Mouse (Mus musculus): ENCODE data around the gene Abcg8.
A peak's percentile ranks its signal among the peaks of the same experiment; 100 is the strongest.

Gene Abcg8

DNA sequence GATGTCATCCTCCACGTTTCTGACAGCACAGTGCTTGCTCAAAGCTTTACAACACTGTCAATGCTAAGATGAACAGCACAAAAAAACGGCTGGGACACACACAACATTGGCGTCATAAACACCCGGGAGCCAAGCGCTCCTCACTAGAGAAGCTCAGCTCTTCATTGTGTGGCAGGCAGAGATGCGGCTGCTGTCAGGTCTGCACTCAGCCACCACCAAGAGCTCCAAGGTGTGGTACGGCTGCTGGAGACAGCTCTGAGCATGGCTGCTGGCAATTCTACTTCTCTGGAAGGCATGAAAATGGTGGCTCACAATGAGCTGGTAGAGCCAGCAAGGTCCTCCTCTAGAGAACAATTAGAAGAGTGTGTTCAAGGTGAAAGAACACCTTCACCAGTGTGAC lies 32.7 kb downstream of the Abcg8 start:
- no peak for DNase-seq (ENCODE audit: extremely low spot score, low read depth, low spot score)

DNA sequence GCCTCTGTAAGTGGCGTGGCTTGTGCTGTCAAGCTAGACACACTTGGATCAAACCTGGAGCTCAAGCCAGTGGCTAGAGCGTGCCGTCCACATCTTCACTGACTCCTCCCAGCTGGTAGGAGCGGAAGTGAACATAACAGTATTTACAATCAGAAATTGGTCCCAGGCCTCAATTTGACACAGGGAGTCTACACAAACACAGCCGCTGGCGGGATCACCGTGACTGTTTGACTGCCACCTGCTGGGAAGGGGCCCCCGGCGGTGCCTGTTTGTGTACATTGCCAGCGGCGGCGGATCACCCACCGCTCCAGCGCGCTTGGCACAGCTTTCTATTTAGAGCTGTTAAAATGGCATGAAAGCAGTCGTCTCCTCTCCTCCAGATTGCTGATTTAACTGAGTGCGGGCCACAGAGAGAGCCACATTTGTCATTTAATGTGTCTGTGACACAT lies 33.3 kb downstream of the Abcg8 start:
- no peak for DNase-seq (ENCODE audit: extremely low spot score, low read depth, low spot score)

DNA sequence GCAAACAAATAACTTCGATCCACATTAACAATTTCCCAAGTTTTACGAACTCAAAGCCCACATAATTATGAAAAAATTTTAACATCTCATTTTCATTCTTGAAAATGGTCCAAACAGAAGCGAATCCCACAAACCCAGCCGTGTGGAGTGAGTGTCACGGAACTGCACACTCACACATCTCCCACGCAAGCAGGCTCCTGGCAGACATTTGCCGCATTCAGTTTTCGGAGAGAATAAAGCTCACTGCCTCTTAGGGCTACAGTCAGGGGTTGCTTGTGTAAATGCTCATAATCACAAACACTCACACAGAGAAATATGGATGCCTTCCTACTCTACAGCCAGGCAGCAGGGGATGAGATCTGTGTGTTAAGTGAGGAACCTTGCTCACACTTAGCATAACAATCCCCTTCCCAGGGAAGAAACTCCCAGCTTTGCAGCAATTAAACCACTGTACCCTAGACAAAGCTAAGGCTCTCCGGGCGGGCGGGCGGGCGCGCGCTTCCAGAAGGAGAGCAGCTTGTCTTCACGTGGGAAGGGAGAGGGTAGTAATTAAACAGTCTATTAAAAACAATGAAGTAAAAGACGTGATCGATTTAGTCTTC lies 37.6 kb downstream of the Abcg8 start:
- DNase-seq (ENCODE audit: extremely low spot score, low read depth, low spot score), result no peak

DNA sequence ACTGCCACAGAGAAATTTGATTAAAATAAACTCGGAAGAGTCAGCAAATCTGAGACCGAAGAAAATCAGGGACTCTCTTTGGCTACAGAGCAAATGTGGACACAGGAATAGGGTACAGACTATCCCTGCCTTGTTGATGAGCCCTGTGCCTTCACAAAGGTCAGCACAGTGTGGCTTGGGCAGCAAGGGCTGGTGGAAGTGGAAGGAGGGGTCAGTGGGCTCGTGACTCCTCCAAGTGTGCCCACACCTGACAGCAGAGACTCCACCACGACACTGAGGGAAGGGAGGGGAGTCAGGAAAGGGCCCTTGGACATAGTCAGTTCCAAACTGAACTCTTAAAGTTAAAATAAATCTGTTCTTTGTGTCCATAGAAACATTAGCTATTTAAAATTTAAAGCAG lies 38.8 kb downstream of the Abcg8 start:
- no peak for DNase-seq (ENCODE audit: extremely low spot score, low read depth, low spot score)

GRCm38 (mm10) chr17:84716252-84716872 lies 40.3 kb downstream of the Abcg8 start:
- DNase-seq (ENCODE audit: extremely low spot score, low read depth, low spot score), result no peak

GRCm38 (mm10) chr17:84717416-84717815 lies 41.3 kb downstream of the Abcg8 start:
- no peak for DNase-seq (ENCODE audit: extremely low spot score, low read depth, low spot score)

GRCm38 (mm10) chr17:84719105-84719504 lies 43.0 kb downstream of the Abcg8 start:
- no peak for DNase-seq (ENCODE audit: extremely low spot score, low read depth, low spot score)

DNA sequence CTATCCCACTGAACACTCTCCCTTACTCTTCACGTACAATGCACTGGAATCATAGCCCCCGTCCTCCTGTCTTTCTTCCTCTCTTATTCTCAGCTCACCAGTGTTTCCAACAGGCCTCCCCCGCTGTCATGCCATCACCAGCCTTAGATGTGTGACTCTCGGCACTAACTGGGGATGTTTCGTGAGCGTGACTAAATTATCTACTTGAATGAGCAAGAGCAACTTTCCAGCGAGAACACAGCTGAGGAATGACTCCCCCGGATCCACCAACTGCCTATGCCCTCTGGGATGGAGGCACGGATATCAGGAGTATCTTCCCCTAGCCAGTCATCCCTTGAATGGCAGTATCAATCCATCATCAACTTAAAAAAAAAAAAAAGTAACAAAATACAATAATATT lies 47.9 kb downstream of the Abcg8 start:
- DNase-seq (ENCODE audit: extremely low spot score, low read depth, low spot score), result no peak

DNA sequence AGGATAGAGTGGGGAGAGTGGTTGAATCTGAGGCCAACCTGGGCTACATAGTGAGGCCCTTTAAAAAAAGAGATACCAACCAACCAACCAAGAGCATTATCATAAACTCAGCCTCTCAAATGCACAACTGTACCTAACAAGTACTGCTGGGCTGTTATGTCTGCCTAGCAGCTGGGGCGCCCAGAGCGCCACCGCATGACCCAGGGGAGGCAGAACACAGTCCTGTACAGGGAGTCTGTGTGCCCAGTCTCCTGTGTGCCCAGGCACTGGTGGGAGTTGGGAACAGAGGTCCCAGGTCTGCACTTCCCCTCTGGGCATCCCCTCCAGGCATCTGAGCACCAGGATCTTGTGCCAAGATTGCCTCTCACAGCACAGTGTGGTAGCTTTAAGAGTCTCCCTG lies 49.1 kb downstream of the Abcg8 start:
- no peak for DNase-seq (ENCODE audit: extremely low spot score, low read depth, low spot score)

DNA sequence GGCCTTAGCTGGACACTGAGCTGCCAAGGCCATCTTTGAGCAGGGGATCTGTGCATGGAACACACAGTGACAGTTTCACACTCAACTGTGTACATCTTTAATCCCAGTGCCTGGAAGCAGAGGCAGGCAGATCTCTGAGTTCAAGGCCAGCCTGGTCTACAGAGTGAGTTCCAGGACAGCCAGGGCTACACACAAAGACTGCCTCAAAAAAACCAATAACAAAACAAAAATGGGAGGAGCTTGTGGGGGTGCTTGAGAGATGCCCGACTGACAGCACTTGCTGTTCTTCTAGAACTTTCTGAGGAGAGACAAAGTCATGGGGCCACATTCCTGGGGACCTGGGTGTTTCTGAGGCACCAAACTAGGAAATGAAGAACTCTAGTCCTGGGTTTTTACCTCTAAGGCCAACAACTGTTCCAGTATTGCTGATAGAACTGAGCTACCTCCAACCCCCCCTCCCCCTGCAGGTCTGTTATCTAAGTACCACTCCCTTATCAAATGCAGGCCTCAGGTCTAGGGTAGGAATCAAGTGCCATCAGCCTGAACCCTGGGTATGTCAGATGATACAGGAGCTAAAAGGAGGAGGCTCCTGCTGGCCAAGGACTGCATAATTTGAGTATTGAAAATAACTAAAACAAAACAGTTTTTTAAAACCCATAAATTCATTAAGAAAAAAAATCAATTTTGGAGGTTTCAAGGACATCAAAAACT lies 52.3 kb downstream of the Abcg8 start:
- DNase-seq (ENCODE audit: extremely low spot score, low read depth, low spot score), result no peak

DNA sequence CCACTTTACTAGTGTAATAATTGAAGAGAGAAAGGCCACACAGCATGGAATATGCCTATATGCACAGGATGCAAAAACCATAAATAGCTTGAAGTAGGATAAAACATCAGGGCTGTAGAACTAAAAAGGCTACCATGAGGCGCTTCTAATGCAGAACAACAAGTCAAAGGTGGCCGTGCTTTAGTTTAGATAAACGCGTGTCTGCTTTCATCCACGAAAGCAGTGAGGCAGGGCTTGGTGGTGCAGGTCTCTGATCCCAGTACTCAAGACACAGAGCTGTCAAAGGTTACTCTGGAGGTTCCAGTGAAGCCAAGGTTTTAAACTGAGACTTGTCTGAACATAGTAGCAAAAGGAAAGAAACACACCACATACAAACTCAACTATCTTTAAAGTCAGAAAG lies 53.0 kb downstream of the Abcg8 start:
- no peak for DNase-seq (ENCODE audit: extremely low spot score, low read depth, low spot score)

DNA sequence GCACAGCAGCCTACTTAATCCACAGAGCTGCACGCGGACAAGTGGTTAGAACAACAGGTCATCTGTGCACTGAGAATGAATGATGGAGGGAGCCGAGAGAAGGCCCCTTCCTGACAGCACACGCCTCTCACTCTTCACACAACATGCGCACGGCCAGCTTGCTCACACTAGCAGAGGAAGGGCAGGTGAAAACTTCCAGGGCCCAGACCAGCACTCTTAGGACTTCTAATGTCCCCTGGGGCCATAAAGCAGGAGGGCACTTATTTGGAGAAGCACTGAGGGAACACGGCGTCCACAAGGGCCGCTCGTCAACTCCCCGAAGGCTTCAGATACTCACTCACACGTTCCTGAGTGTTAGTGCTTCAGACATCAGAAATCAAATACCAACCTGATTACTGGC lies 55.3 kb downstream of the Abcg8 start:
- DNase-seq (ENCODE audit: extremely low spot score, low read depth, low spot score), result no peak

GRCm38 (mm10) chr17:84732612-84733011 lies 56.5 kb downstream of the Abcg8 start:
- no peak for DNase-seq (ENCODE audit: extremely low spot score, low read depth, low spot score)

- peak; percentile 22 for DNase-seq (ENCODE audit: extremely low spot score, low read depth, low spot score)
These were observed 60.6 kb downstream of the Abcg8 start for GRCm38 (mm10) chr17:84736719-84737118.

DNA sequence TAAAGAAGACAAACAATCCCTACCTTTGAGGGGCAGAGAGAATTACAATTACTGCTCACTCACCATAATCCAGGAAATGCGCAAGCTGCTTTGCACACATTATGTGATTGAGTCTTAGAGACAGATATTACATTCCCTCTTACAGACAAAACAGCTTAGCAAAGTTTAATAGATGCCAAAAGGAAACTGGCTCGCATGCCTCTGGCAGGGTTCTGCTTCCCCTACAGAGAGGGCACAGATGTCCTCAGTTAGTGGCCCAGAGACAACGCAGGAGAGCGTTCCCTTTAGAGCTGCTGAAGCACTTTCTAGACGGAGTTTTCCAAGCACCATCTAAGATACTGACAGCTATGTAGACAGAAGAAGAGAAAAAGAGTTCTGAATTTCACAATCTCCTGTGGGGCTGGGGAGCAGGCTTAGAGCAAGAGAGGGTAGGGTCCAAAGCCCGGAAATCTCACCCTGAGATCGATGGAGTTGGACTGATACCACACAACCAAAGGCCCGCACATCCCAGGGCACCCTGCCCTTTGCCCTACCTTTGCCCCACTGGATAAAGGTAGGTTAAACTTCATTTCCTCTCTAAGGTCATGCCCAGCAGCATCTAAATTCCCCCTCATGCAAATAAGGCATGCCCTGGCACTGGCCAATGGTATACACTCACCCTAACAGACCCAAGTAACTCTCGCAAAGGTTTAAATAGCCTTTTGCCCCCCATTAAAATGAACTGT lies 62.1 kb downstream of the Abcg8 start:
- no peak for DNase-seq (ENCODE audit: extremely low spot score, low read depth, low spot score)

DNA sequence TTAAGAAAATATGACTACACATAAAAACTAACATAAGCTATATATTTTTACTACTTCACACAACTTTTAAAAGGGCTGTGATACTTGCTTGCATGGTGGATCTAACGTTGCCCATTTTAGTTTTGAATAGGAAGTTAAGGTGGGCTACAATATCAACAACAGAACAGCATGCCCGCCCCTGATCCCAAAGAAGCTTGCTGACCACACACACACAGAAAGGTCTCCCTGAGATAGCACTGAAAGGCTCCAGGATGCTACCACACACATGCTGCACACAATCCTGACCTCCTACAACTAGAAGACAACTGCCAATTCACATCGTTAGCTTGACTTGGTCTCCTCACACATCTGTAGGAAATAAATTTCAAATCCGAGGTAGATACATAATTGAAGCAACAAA lies 68.2 kb downstream of the Abcg8 start:
- no peak for DNase-seq (ENCODE audit: extremely low spot score, low read depth, low spot score)

GRCm38 (mm10) chr17:84745001-84745400 lies 68.9 kb downstream of the Abcg8 start:
- DNase-seq (ENCODE audit: extremely low spot score, low read depth, low spot score), result no peak

DNA sequence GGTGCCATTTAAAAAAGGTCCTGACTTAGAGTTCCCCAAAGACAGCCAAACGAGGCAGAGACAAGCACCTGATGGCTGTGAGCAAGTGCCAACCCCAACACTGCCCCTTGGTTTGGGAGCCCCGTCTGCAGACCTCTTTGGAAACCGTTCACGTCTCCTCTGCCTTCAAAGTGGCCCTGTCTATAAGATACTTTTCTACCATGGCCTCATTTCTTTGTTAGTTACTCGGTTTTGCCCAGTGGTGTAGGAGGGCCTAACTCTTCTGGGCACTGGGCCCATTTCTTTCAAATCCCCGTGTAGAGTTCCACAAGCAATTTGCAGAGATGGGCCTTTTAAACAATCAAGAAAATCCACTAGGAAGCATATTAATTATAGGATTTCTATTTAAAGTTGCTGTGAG lies 71.1 kb downstream of the Abcg8 start:
- no peak for DNase-seq (ENCODE audit: extremely low spot score, low read depth, low spot score)

DNA sequence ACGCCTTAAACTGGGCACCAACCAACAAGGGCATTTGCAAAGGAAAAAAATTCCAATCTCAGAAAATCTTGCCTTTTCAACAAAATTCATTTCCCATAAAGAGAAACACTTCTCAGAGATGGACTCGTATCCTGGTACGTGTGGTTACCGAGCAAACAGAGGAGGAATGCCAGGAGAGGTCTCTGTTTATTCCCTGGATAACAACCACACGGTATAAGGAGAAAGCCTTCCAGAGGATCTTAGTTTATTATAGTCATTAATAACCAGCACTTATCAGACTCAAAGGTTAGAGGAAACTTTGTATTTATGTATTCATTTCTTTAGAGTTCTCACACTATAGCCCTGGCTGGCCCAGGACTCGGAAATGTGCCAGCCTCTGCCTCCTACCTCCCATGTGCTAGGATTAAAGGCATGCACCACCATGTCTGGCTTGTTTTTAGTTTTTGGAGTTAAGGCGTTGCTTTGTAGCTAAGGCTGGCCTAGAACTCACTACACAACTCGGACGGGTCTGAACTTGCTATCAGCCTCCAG lies 72.1 kb downstream of the Abcg8 start:
- no peak for DNase-seq (ENCODE audit: extremely low spot score, low read depth, low spot score)

GRCm38 (mm10) chr17:84749297-84749696 lies 73.2 kb downstream of the Abcg8 start:
- DNase-seq (ENCODE audit: extremely low spot score, low read depth, low spot score), result no peak
